Mouse (Mus musculus): ENCODE data around the gene Apobec2. TPM values are rescaled to one million over a fixed set of nuclear protein-coding genes. Genes with fewer than 3 reads are reported as not detected.

Gene Apobec2
- polyA plus RNA-seq, 1 experiment from 2014 or later: 0.78 TPM

- WGBS: 78% methylated on average over 7 of the region's 7 CpGs
These were observed 20.8 kb upstream of the Apobec2 start for GRCm38 (mm10) chr17:48453489-48453888.

DNA sequence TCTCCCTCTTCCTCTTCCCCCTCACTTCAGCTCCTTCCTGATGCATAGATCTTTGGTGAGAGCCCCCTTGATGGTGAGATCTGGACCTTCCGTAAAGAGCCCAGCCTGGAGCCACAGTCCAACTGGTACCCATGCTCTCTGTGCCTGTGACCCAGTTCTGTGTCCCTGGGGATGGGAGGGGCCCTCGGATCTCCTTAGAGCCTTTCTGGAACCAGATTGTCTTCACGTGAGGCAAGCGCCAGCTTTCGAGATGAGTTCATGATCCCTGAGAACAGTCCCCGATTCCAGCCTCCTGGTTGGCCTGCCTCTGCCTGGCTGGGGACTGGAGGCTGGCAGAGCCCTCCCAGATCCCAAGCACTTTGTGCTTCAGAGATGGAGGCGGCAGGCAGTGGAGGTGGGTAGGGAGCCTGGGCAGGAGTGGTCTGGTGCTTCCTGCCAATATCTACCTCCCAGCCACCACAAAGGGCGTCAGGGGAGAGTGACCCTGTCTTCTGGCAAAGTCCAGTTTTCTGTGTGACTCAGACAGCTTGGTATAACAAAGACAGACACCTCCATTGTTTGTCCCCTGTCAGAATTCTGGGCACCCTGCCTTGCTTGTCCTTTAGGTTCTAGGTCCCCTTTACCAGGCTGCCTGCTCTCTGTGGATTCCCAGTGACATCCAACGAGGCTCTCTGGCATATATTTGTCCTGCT is 19.2 kb upstream of the Apobec2 start:
- H3K9me3 ChIP-seq: no peaks in the 10 kb centered on the region
- H3K27ac ChIP-seq: 0 out of 2 replicates have a peak overlapping the region, but pooled peaks have one; percentile 48
- H3K4me1 ChIP-seq: peaks cover 16% of the 10 kb centered on the region
- no peaks in the 10 kb centered on the region for H3K27me3 ChIP-seq (ENCODE audit: poor library complexity, severe bottlenecking)
- DNase-seq (ENCODE audit: extremely low spot score, low spot score): no peak
- 76% methylated on average over 9 of the region's 9 CpGs for WGBS
- no peaks in the 10 kb centered on the region for H3K36me3 ChIP-seq (replicated peaks)
- no peak overlapping the region for H3K4me3 ChIP-seq

More at GRCm38 (mm10) chr17:48453489-48453888, 20.8 kb upstream of the Apobec2 start:
- Histone ChIP-seq H3K36me3 (replicated peaks) (no peaks in the 10 kb centered on the region), H3K27me3 (ENCODE audit: poor library complexity, severe bottlenecking) (no peaks in the 10 kb centered on the region), H3K4me1 (peaks cover 16% of the 10 kb centered on the region), H3K4me3 (no peak overlapping the region), H3K27ac (no peak overlapping the region), H3K9me3 (no peaks in the 10 kb centered on the region)
- no peak for DNase-seq (ENCODE audit: extremely low spot score, low spot score)

GRCm38 (mm10) chr17:48451353-48451675 is 18.6 kb upstream of the Apobec2 start, which contains the start of gene Tspo2:
Tspo2 (minus strand) TSS chr17:48451522.
- no peaks in the 10 kb centered on the region for H3K27me3 ChIP-seq (ENCODE audit: poor library complexity, severe bottlenecking)
- 0 out of 2 replicates have a peak within 1 kb of the TSS, but pooled peaks have one; percentile 48 for H3K27ac ChIP-seq
- H3K4me1 ChIP-seq: peaks cover 16% of the 10 kb centered on the region
- WGBS: 81% methylated on average over 7 of the region's 7 CpGs
- no peak for DNase-seq (ENCODE audit: extremely low spot score, low spot score)
- no peaks in the 10 kb centered on the region for H3K9me3 ChIP-seq
- no peaks in the 10 kb centered on the region for H3K36me3 ChIP-seq (replicated peaks)
- H3K4me3 ChIP-seq: no peak within 1 kb of the TSS

GRCm38 (mm10) chr17:48450666-48451352 is 18.1 kb upstream of the Apobec2 start:
- Histone ChIP-seq H3K36me3 (replicated peaks) (no peaks in the 10 kb centered on the region), H3K4me1 (peaks cover 16% of the 10 kb centered on the region), H3K27me3 (ENCODE audit: poor library complexity, severe bottlenecking) (no peaks in the 10 kb centered on the region), H3K4me3 (no peak overlapping the region), H3K9me3 (no peaks in the 10 kb centered on the region), H3K27ac (no peak overlapping the region)
- no peak for DNase-seq (ENCODE audit: extremely low spot score, low spot score)
- 86% methylated on average over 13 of the region's 13 CpGs for WGBS

DNA sequence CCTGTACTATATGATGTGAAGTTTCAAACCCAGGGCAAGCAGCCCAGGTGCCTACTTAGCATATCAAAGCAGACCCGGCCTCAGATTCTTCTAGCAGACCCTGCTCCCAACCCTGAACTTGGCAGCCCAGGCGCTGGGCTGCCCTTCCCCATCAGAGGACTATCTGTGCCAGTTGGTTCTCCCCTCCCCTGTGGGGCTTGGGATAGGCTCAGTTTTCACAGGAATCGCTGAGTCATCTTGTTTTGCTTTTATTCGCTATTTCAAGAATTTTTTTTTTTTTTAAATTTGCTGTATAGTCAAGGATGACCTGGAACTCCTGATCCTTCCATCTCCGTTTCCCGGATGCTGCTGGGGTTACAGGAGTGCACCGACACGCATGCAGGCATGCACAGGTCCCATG is 14.9 kb upstream of the Apobec2 start:
- no peaks in the 10 kb centered on the region for H3K27me3 ChIP-seq (ENCODE audit: poor library complexity, severe bottlenecking)
- H3K27ac ChIP-seq: no peak overlapping the region

DNA sequence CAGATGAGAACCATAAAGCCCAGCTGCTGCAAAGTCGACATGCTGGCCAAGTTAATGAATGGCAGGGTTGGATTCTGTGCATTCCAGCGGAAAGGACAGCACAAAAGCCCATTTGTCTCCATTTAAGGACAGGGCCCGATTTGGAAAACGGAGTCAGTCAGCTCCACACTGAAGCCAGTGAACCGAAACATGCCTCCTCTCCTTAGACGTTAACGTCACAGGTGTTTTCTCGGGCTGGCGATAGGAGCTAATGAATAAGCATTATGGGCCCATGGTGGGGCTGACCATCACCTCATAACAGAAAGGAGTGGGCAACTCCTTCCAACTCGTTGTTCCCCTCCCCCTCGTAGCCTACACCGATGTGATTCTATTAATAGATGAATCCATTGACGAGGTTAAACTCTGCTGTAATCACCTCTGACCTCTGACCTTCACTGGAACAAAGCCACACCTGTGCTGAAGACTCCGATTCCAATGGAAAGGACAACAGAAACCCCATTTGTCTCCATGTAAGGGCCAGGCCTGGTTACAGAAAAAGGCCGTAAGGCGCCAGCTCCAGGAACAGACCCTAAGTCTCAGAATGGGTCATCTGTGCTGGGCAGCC is 10.9 kb upstream of the Apobec2 start:
- H3K27ac ChIP-seq: no peak overlapping the region
- WGBS: 59% methylated on average over 16 of the region's 16 CpGs
- H3K36me3 ChIP-seq (replicated peaks): no peaks in the 10 kb centered on the region
- H3K27me3 ChIP-seq (ENCODE audit: poor library complexity, severe bottlenecking): no peaks in the 10 kb centered on the region
- DNase-seq (ENCODE audit: extremely low spot score, low spot score): no peak
- H3K4me1 ChIP-seq: peaks cover 6% of the 10 kb centered on the region; the same call in 1 of the 2 replicates
- H3K9me3 ChIP-seq: no peaks in the 10 kb centered on the region
- no peak overlapping the region for H3K4me3 ChIP-seq

More for the DNA sequence above, 14.9 kb upstream of the Apobec2 start:
- Histone ChIP-seq H3K4me3 (no peak overlapping the region), H3K4me1 (peaks cover 13% of the 10 kb centered on the region), H3K9me3 (no peaks in the 10 kb centered on the region), H3K36me3 (replicated peaks) (no peaks in the 10 kb centered on the region)
- WGBS: 80% methylated on average over 8 of the region's 8 CpGs
- DNase-seq (ENCODE audit: extremely low spot score, low spot score): no peak

GRCm38 (mm10) chr17:48442745-48443457 is 10.2 kb upstream of the Apobec2 start:
- Histone ChIP-seq H3K27ac (no peak overlapping the region), H3K27me3 (ENCODE audit: poor library complexity, severe bottlenecking) (no peaks in the 10 kb centered on the region), H3K36me3 (replicated peaks) (no peaks in the 10 kb centered on the region), H3K9me3 (no peaks in the 10 kb centered on the region), H3K4me3 (no peak overlapping the region), H3K4me1 (peaks cover 8% of the 10 kb centered on the region)
- DNase-seq (ENCODE audit: extremely low spot score, low spot score): no peak
- 80% methylated on average over 7 of the region's 7 CpGs for WGBS

DNA sequence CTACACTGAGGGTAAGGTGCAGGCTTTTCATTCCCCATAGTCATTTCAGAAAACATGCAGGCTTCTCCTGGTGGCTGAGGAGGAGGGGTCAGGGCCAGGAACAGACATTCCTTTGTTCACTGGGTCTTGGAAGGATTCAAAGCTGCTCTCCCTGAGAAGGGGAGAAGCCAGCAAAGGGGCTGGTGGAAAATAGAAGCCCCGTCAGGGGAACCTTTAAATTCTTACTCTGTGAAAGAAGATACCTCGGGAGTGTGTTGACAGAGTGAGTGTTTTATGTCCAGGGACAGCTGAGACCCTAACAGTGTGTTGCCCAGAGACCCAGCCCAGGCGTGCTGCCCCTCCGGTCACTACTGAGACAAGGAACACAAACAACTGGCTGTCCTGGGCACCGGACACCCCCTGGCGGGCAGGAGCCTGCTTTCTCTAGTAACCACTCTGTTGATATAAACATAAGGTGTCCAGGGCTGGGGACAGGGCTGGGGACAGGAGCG is 4.7 kb upstream of the Apobec2 start:
- peak overlapping the region; percentile 83 for H3K27ac ChIP-seq
- peaks cover 30% of the 10 kb centered on the region for H3K4me1 ChIP-seq
- H3K27me3 ChIP-seq (ENCODE audit: poor library complexity, severe bottlenecking): no peaks in the 10 kb centered on the region
- peak; percentile 38 for DNase-seq (ENCODE audit: extremely low spot score, low spot score)
- H3K4me3 ChIP-seq: no peak overlapping the region
- no peaks in the 10 kb centered on the region for H3K36me3 ChIP-seq (replicated peaks)
- WGBS: 38% methylated on average over 7 of the region's 7 CpGs
- no peaks in the 10 kb centered on the region for H3K9me3 ChIP-seq

GRCm38 (mm10) chr17:48436487-48436886 is 3.8 kb upstream of the Apobec2 start:
- no peak for DNase-seq (ENCODE audit: extremely low spot score, low spot score)
- Histone ChIP-seq H3K27me3 (ENCODE audit: poor library complexity, severe bottlenecking) (no peaks in the 10 kb centered on the region), H3K4me1 (peaks cover 34% of the 10 kb centered on the region), H3K27ac (peak overlapping the region; percentile 83), H3K9me3 (no peaks in the 10 kb centered on the region), H3K36me3 (replicated peaks) (no peaks in the 10 kb centered on the region), H3K4me3 (no peak overlapping the region)
- 79% methylated on average over 1 of the region's 1 CpGs for WGBS

DNA sequence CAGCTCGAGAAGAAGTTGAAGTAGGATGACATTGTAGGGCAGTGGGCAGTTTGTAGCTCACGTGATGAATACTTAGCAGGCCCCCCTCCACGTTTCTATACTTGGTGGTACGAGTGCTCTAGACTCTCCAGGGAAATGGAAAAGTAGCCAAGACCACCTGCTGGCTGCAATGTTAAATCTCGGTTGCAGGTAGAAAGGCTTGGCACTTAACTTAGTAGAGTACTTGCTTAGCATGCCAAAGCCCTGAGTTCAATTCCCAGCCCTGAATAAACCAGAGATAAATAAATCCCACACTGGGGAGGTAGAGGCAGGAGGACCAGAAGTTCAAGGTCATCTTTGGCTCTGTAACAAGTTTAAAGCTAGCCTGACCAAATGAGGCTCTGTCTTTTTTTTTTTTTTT is 1.7 kb upstream of the Apobec2 start:
- WGBS: 80% methylated on average over 5 of the region's 5 CpGs
- Histone ChIP-seq H3K27ac (no peak overlapping the region), H3K27me3 (ENCODE audit: poor library complexity, severe bottlenecking) (no peaks in the 10 kb centered on the region), H3K4me1 (peaks cover 46% of the 10 kb centered on the region), H3K9me3 (no peaks in the 10 kb centered on the region), H3K4me3 (no peak overlapping the region), H3K36me3 (replicated peaks) (no peaks in the 10 kb centered on the region)
- no peak for DNase-seq (ENCODE audit: extremely low spot score, low spot score)

DNA sequence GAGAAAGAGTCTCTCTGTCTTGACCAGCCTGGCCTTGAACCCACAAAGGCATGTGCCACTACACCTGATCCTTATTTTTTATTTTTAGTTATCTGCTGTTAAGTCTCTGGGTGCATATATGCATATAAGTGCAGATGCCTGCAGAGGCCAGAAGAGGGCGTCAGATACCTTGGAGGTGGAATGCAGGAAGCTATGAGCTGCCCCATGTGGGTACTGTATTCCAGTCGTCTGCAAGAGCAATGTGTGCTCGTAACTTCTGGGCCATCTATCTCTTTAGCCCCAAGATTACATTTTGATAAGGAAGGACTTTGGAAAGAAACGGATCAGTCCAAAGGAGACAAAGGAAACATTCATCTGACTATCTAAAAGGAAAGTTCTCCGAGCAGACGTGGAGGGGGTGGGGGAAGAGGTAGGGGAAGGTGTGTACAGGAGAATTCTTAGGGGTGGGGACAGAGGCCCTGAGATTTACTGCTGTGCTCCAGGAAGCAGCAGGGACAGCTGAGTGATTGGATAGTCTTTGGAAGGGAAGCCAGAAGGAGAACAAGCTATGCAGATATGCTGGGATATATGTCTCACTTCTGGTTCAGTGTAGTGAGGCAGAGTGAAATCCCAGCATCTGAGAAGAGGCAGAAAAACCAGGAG is 1.1 kb upstream of the Apobec2 start:
- Histone ChIP-seq H3K27ac (no peak overlapping the region), H3K4me1 (peaks cover 46% of the 10 kb centered on the region), H3K36me3 (replicated peaks) (no peaks in the 10 kb centered on the region), H3K27me3 (ENCODE audit: poor library complexity, severe bottlenecking) (no peaks in the 10 kb centered on the region), H3K4me3 (no peak overlapping the region), H3K9me3 (no peaks in the 10 kb centered on the region)
- WGBS: 81% methylated on average over 6 of the region's 6 CpGs
- DNase-seq (ENCODE audit: extremely low spot score, low spot score): no peak

- H3K4me3 ChIP-seq: no peak overlapping the region
- DNase-seq (ENCODE audit: extremely low spot score, low spot score): no peak
- no peaks in the 10 kb centered on the region for H3K36me3 ChIP-seq (replicated peaks)
- 83% methylated on average over 20 of the region's 20 CpGs for WGBS
- peaks cover 52% of the 10 kb centered on the region for H3K4me1 ChIP-seq
- no peaks in the 10 kb centered on the region for H3K27me3 ChIP-seq (ENCODE audit: poor library complexity, severe bottlenecking)
- no peaks in the 10 kb centered on the region for H3K9me3 ChIP-seq
- H3K27ac ChIP-seq: 0 out of 2 replicates have a peak overlapping the region, but pooled peaks have one; percentile 15
These were observed 401 bp upstream of the Apobec2 start for GRCm38 (mm10) chr17:48433006-48433655.

All from forebrain, embryonic 10.5 days (tissue).